Mouse (Mus musculus) lung, embryonic 15.5 days (tissue): ENCODE measurements at regions not wholly inside any gene's neighbourhood (a gene's known extent, or its start where the extent isn't known, plus 50 kb on each side); places are given as distances from the start of the nearest gene placed in this dataset.

ENCODE experiments used
- ATAC-seq: fragments of 200-750 bp; cut with Nextera tagmentation; 2 replicates; pipeline ENCODE4 v1.8.0; 2017; ENCODE audit warnings: moderate number of reproducible peaks, borderline replicate concordance; ENCODE audit not compliant: low FRiP score, low TSS enrichment; ENCODE audit errors: extremely low read depth
- H3K27ac ChIP-seq: fragments of 300-500 bp; sonication (generic); 2 replicates; pipeline ENCODE4 v1.5.1; 2015; ENCODE audit warnings: moderate library complexity, mild to moderate bottlenecking, inconsistent platforms
- H3K27me3 ChIP-seq: fragments of 300-500 bp; sonication (generic); 2 replicates; pipeline ENCODE4 v1.6.1; 2015; ENCODE audit warnings: inconsistent platforms
- H3K36me3 ChIP-seq: fragments of 300-500 bp; sonication (generic); 2 replicates; pipeline ENCODE4 v1.6.1; 2015; ENCODE audit warnings: inconsistent platforms
- H3K4me1 ChIP-seq: fragments of 300-500 bp; sonication (generic); 2 replicates; pipeline ENCODE4 v1.6.1; 2015; ENCODE audit warnings: inconsistent platforms
- H3K4me2 ChIP-seq: fragments of 300-500 bp; sonication (generic); 2 replicates; pipeline ENCODE4 v1.6.1; 2015; ENCODE audit warnings: inconsistent platforms, mild to moderate bottlenecking, moderate library complexity
- H3K4me3 ChIP-seq: fragments of 300-500 bp; sonication (generic); 2 replicates; pipeline ENCODE4 v1.5.1; 2015; ENCODE audit warnings: mild to moderate bottlenecking, inconsistent platforms
- H3K9ac ChIP-seq: fragments of 300-500 bp; sonication (generic); 2 replicates; pipeline ENCODE4 v1.6.1; 2015; ENCODE audit warnings: inconsistent platforms
- H3K9me3 ChIP-seq: fragments of 300-500 bp; sonication (generic); 2 replicates; pipeline ENCODE4 v1.6.1; 2016; ENCODE audit warnings: inconsistent platforms
- WGBS: fragments of 180-500 bp; shearing (Covaris S2); methylation state at CpG from one replicate; pipeline ENCODE4 v1.1.7; 2015; 5-methylcytosine and 5-hydroxymethylcytosine counted together

GRCm38 (mm10) chr2:117748892-117749291 lies 362.8 kb upstream of the Thbs1 start:
- no peak for ATAC-seq
- H3K36me3 ChIP-seq: no peaks in the 10 kb centered on the region

GRCm38 (mm10) chr2:117759491-117760013 lies 352.1 kb upstream of the Thbs1 start:
- Histone ChIP-seq H3K27me3 (no peaks in the 10 kb centered on the region), H3K4me1 (peaks cover 21% of the 10 kb centered on the region), H3K36me3 (no peaks in the 10 kb centered on the region), H3K27ac (peak overlapping the region; percentile 69), H3K4me2 (no peak overlapping the region), H3K4me3 (no peak overlapping the region), H3K9me3 (no peaks in the 10 kb centered on the region), H3K9ac (no peak overlapping the region)
- peak; percentile 60 for ATAC-seq
- 17% methylated on average over 1 of the region's 1 CpGs for WGBS

More at GRCm38 (mm10) chr2:117748892-117749291, 362.8 kb upstream of the Thbs1 start:
- Histone ChIP-seq H3K9ac (no peak overlapping the region), H3K9me3 (no peaks in the 10 kb centered on the region), H3K27me3 (no peaks in the 10 kb centered on the region), H3K27ac (no peak overlapping the region), H3K4me2 (no peak overlapping the region), H3K4me1 (peaks cover 4% of the 10 kb centered on the region; the same call in 1 of the 2 replicates), H3K4me3 (no peak overlapping the region)
- WGBS: 56% methylated on average over 4 of the region's 4 CpGs

GRCm38 (mm10) chr2:117763631-117764030 lies 348.0 kb upstream of the Thbs1 start:
- Histone ChIP-seq H3K27ac (peak overlapping the region; percentile 69), H3K9ac (no peak overlapping the region), H3K4me1 (peaks cover 38% of the 10 kb centered on the region), H3K4me2 (no peak overlapping the region), H3K4me3 (no peak overlapping the region), H3K27me3 (no peaks in the 10 kb centered on the region), H3K36me3 (no peaks in the 10 kb centered on the region), H3K9me3 (no peaks in the 10 kb centered on the region)
- peak; percentile 27; the same call in 1 of the 2 replicates for ATAC-seq
- 38% methylated on average over 1 of the region's 1 CpGs for WGBS

GRCm38 (mm10) chr2:117765572-117765971 lies 346.1 kb upstream of the Thbs1 start:
- Histone ChIP-seq H3K27ac (peak overlapping the region; percentile 41), H3K9ac (no peak overlapping the region), H3K9me3 (no peaks in the 10 kb centered on the region), H3K4me1 (peaks cover 35% of the 10 kb centered on the region), H3K27me3 (no peaks in the 10 kb centered on the region), H3K4me3 (no peak overlapping the region), H3K4me2 (no peak overlapping the region), H3K36me3 (no peaks in the 10 kb centered on the region)
- ATAC-seq: no peak
- 39% methylated on average over 5 of the region's 5 CpGs for WGBS

- H3K9ac ChIP-seq: no peak overlapping the region
- peak overlapping the region; percentile 20; the same call in 1 of the 2 replicates for H3K27ac ChIP-seq
- no peak overlapping the region for H3K4me3 ChIP-seq
- H3K27me3 ChIP-seq: no peaks in the 10 kb centered on the region
- no peak for ATAC-seq
- H3K9me3 ChIP-seq: no peaks in the 10 kb centered on the region
- H3K4me2 ChIP-seq: no peak overlapping the region
- no peaks in the 10 kb centered on the region for H3K36me3 ChIP-seq
- H3K4me1 ChIP-seq: peaks cover 35% of the 10 kb centered on the region
- WGBS: 60% methylated on average over 3 of the region's 3 CpGs
Measured at GRCm38 (mm10) chr2:117766450-117766849, 345.2 kb upstream of the Thbs1 start.

GRCm38 (mm10) chr2:117769402-117770114 lies 342.1 kb upstream of the Thbs1 start:
- Histone ChIP-seq H3K9me3 (no peaks in the 10 kb centered on the region), H3K4me3 (no peak overlapping the region), H3K27ac (peak overlapping the region; percentile 57), H3K36me3 (no peaks in the 10 kb centered on the region), H3K27me3 (no peaks in the 10 kb centered on the region), H3K9ac (no peak overlapping the region), H3K4me1 (peaks cover 23% of the 10 kb centered on the region), H3K4me2 (no peak overlapping the region)
- WGBS: 31% methylated on average over 7 of the region's 7 CpGs
- ATAC-seq: peak; percentile 81

- H3K4me1 ChIP-seq: peaks cover 21% of the 10 kb centered on the region
- no peaks in the 10 kb centered on the region for H3K27me3 ChIP-seq
- ATAC-seq: peak; percentile 48
- no peaks in the 10 kb centered on the region for H3K9me3 ChIP-seq
- peak overlapping the region; percentile 57 for H3K27ac ChIP-seq
- no peak overlapping the region for H3K4me2 ChIP-seq
- H3K36me3 ChIP-seq: no peaks in the 10 kb centered on the region
- no peak overlapping the region for H3K4me3 ChIP-seq
- WGBS: 40% methylated on average over 3 of the region's 3 CpGs
- no peak overlapping the region for H3K9ac ChIP-seq
Measured at GRCm38 (mm10) chr2:117770115-117770485, 341.6 kb upstream of the Thbs1 start.

- Histone ChIP-seq H3K9ac (no peak overlapping the region), H3K4me1 (no peaks in the 10 kb centered on the region), H3K27ac (peak overlapping the region; percentile 73; the same call in 1 of the 2 replicates), H3K27me3 (no peaks in the 10 kb centered on the region), H3K9me3 (no peaks in the 10 kb centered on the region), H3K36me3 (no peaks in the 10 kb centered on the region), H3K4me2 (no peak overlapping the region), H3K4me3 (no peak overlapping the region)
- ATAC-seq: no peak
- WGBS: 63% methylated on average over 3 of the region's 3 CpGs
Measured at GRCm38 (mm10) chr2:117780287-117780686, 331.4 kb upstream of the Thbs1 start.

- H3K9ac ChIP-seq: no peak overlapping the region
- no peak for ATAC-seq
- 52% methylated on average over 7 of the region's 7 CpGs for WGBS
- no peaks in the 10 kb centered on the region for H3K4me1 ChIP-seq
- peak overlapping the region; percentile 19 for H3K4me2 ChIP-seq
- no peaks in the 10 kb centered on the region for H3K27me3 ChIP-seq
- H3K4me3 ChIP-seq: no peak overlapping the region
- H3K27ac ChIP-seq: peak overlapping the region; percentile 73
- no peaks in the 10 kb centered on the region for H3K36me3 ChIP-seq
- H3K9me3 ChIP-seq: no peaks in the 10 kb centered on the region
Measured at GRCm38 (mm10) chr2:117780816-117781215, 330.9 kb upstream of the Thbs1 start.

- no peaks in the 10 kb centered on the region for H3K9me3 ChIP-seq
- H3K4me3 ChIP-seq: no peak overlapping the region
- no peak overlapping the region for H3K27ac ChIP-seq
- H3K36me3 ChIP-seq: no peaks in the 10 kb centered on the region
- WGBS: 74% methylated on average over 1 of the region's 1 CpGs
- H3K4me2 ChIP-seq: no peak overlapping the region
- no peaks in the 10 kb centered on the region for H3K27me3 ChIP-seq
- no peak for ATAC-seq
- H3K4me1 ChIP-seq: no peaks in the 10 kb centered on the region
- H3K9ac ChIP-seq: no peak overlapping the region
Measured at GRCm38 (mm10) chr2:117787321-117787720, 324.4 kb upstream of the Thbs1 start.

- Histone ChIP-seq H3K9ac (no peak overlapping the region), H3K27me3 (no peaks in the 10 kb centered on the region), H3K4me1 (no peaks in the 10 kb centered on the region), H3K4me3 (no peak overlapping the region), H3K9me3 (no peaks in the 10 kb centered on the region), H3K36me3 (no peaks in the 10 kb centered on the region), H3K27ac (peak overlapping the region; percentile 5; the same call in 1 of the 2 replicates), H3K4me2 (no peak overlapping the region)
- no peak for ATAC-seq
- 58% methylated on average over 1 of the region's 1 CpGs for WGBS
Measured at GRCm38 (mm10) chr2:117794285-117794684, 317.4 kb upstream of the Thbs1 start.

GRCm38 (mm10) chr2:117801946-117802600 lies 309.6 kb upstream of the Thbs1 start:
- peak; percentile 39; the same call in 1 of the 2 replicates for ATAC-seq
- Histone ChIP-seq H3K36me3 (no peaks in the 10 kb centered on the region), H3K4me3 (no peak overlapping the region), H3K9me3 (no peaks in the 10 kb centered on the region), H3K4me1 (peaks cover 19% of the 10 kb centered on the region), H3K4me2 (no peak overlapping the region), H3K27ac (peak overlapping the region; percentile 67), H3K27me3 (no peaks in the 10 kb centered on the region), H3K9ac (no peak overlapping the region)
